7 mouse cellular contexts compared by ENCODE assay signal in the genomic region with DNA sequence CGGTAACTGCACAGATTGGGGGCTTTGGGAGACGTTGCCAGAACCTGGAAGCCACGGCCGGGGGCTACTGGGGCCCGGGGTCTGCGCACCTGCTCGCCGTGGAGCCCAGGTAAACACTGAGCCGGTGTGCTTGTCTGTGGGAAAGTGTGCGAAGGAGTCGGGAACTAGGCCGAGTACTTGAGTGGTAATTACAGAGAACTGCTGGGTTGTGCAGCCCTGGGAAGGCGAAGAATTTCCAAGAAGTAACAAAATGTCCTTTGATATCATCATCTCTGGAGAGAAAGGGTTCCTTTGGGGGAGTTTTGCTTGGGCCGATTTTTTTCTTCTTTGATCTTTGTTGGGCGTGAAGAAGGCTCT. TPM values are rescaled to one million over a fixed set of nuclear protein-coding genes. Genes with fewer than 3 reads are reported as not detected.
DNase-seq lines count a peak whose midpoint lies in the region; ATAC-seq and TF ChIP-seq lines count a peak whose summit lies in the region.

No protein-coding gene starts in this region.

- no peak for TF ChIP-seq CTCF in stomach, postnatal 0 days (IDR thresholded peaks at IDR 0.05; ENCODE audit: low read depth)

- H3K27ac ChIP-seq in forebrain, embryonic 13.5 days, result no peak overlapping the region
- H3K27ac ChIP-seq in liver, embryonic 11.5 days (ENCODE audit: low read depth, low read length), result no peak overlapping the region
- no peak overlapping the region for H3K27ac ChIP-seq in stomach, postnatal 0 days (replicated peaks)

- WGBS in forebrain, embryonic 13.5 days, result 17% methylated on average over 15 of the region's 15 CpGs
- 16% methylated on average over 15 of the region's 15 CpGs for WGBS in liver, embryonic 11.5 days
- WGBS in stomach, postnatal 0 days, result 17% methylated on average over 15 of the region's 15 CpGs

- peaks cover 59% of the 10 kb centered on the region for H3K4me1 ChIP-seq in megakaryocyte, embryonic 14.5 days
- peaks cover 20% of the 10 kb centered on the region for H3K4me1 ChIP-seq in forebrain, embryonic 13.5 days
- H3K4me1 ChIP-seq in liver, embryonic 11.5 days (replicated peaks; ENCODE audit: control insufficient read depth, insufficient read depth, low read length), result peaks cover 7% of the 10 kb centered on the region; the same call in 1 of the 2 replicates
- H3K4me1 ChIP-seq in stomach, postnatal 0 days (replicated peaks; ENCODE audit: control insufficient read depth, insufficient read depth), result no peaks in the 10 kb centered on the region; the same call in 1 of the 2 replicates

- H3K9me3 ChIP-seq in megakaryocyte, embryonic 14.5 days, result no peaks in the 10 kb centered on the region
- H3K9me3 ChIP-seq in forebrain, embryonic 13.5 days (replicated peaks), result no peaks in the 10 kb centered on the region
- no peaks in the 10 kb centered on the region for H3K9me3 ChIP-seq in liver, embryonic 11.5 days (ENCODE audit: control insufficient read depth, low read length)
- no peaks in the 10 kb centered on the region for H3K9me3 ChIP-seq in stomach, postnatal 0 days (ENCODE audit: control insufficient read depth, low read length)

- H3K27me3 ChIP-seq in megakaryocyte, embryonic 14.5 days (replicated peaks), result peaks cover 79% of the 10 kb centered on the region
- H3K27me3 ChIP-seq in forebrain, embryonic 13.5 days, result peaks cover 55% of the 10 kb centered on the region
- peaks cover 58% of the 10 kb centered on the region for H3K27me3 ChIP-seq in liver, embryonic 11.5 days (replicated peaks; ENCODE audit: control insufficient read depth, insufficient read depth, low read length)
- H3K27me3 ChIP-seq in stomach, postnatal 0 days (ENCODE audit: control insufficient read depth, insufficient read depth, low read length), result peaks cover 2% of the 10 kb centered on the region; the same call in 1 of the 2 replicates

- peak overlapping the region; percentile 57; the same call in 1 of the 2 replicates for H3K9ac ChIP-seq in forebrain, embryonic 13.5 days
- peak overlapping the region; percentile 34; the same call in 1 of the 2 replicates for H3K9ac ChIP-seq in liver, embryonic 11.5 days (ENCODE audit: low read depth, low read length)
- H3K9ac ChIP-seq in stomach, postnatal 0 days (ENCODE audit: low read length), result peak overlapping the region; percentile 68

- peak overlapping the region; percentile 95 for H3K4me3 ChIP-seq in megakaryocyte, embryonic 14.5 days (replicated peaks)
- peak overlapping the region; percentile 45 for H3K4me3 ChIP-seq in forebrain, embryonic 13.5 days
- peak overlapping the region; percentile 46 for H3K4me3 ChIP-seq in liver, embryonic 11.5 days (ENCODE audit: low read depth, low read length)
- H3K4me3 ChIP-seq in stomach, postnatal 0 days (ENCODE audit: low read depth, low read length), result peak overlapping the region; percentile 52

- H3K4me2 ChIP-seq in forebrain, embryonic 13.5 days, result peak overlapping the region; percentile 81
- peak overlapping the region; percentile 81 for H3K4me2 ChIP-seq in liver, embryonic 11.5 days
- H3K4me2 ChIP-seq in stomach, postnatal 0 days (replicated peaks; ENCODE audit: low read depth), result peak overlapping the region; percentile 95

- no peak for TF ChIP-seq EP300 in stomach, postnatal 0 days (optimal IDR thresholded peaks at IDR 0.05)

- no peak for DNase-seq in liver, embryonic 11.5 days (ENCODE audit: low spot score)
- no peak for DNase-seq in stomach, postnatal 0 days (ENCODE audit: low spot score)
- no peak for DNase-seq in embryo, embryonic 10.5 days (ENCODE audit: low spot score)
- DNase-seq in cerebellum, adult 11 months, result no peak

- ATAC-seq in megakaryocyte, adult 5-6 weeks (ENCODE audit: poor library complexity, severe bottlenecking), result no peak
- ATAC-seq in forebrain, embryonic 13.5 days, result no peak
- ATAC-seq in liver, embryonic 11.5 days (replicated peaks; ENCODE audit: low FRiP score), result no peak
- 0 out of 2 replicates have a peak, but pooled peaks have one; percentile 15 for ATAC-seq in stomach, postnatal 0 days (ENCODE audit: low FRiP score, low TSS enrichment)

- peaks cover 32% of the 10 kb centered on the region for H3K36me3 ChIP-seq in megakaryocyte, embryonic 14.5 days (replicated peaks; ENCODE audit: low read length)
- H3K36me3 ChIP-seq in forebrain, embryonic 13.5 days (ENCODE audit: poor library complexity, severe bottlenecking), result no peaks in the 10 kb centered on the region
- H3K36me3 ChIP-seq in liver, embryonic 11.5 days (ENCODE audit: control insufficient read depth, insufficient read depth, low read length), result no peaks in the 10 kb centered on the region
- no peaks in the 10 kb centered on the region for H3K36me3 ChIP-seq in stomach, postnatal 0 days (ENCODE audit: control insufficient read depth, insufficient read depth, low read length)

RNA-seq across cellular contexts. Expression of a gene that starts 38.0 kb away (rescaled TPM):
- polyA plus RNA-seq in megakaryocyte, embryonic 14.5 days (2012; ENCODE audit: insufficient read depth, low replicate concordance), result 1.1 and 1.9 TPM in 2 replicates
- 1.0 and 1.9 TPM in 2 replicates for total RNA-seq in megakaryocyte, adult 5-6 weeks (2015)
- 1.6 and 2.6 TPM in 2 replicates for total RNA-seq in megakaryocyte, adult 5-6 weeks (2017)
- 0.08 and 0.19 TPM in 2 replicates for polyA plus RNA-seq in forebrain, embryonic 13.5 days (2015; fragmentation: Nextera tagmentation; extraction: Ambion mirVana)
- 0.29 and 0.31 TPM in 2 replicates for polyA plus RNA-seq in liver, embryonic 11.5 days (2014; fragmentation: Nextera tagmentation; extraction: Ambion mirVana)
- 0.55 and 0.75 TPM in 2 replicates for polyA plus RNA-seq in stomach, postnatal 0 days (2015; fragmentation: Nextera tagmentation; extraction: Ambion mirVana)

RNA-seq across cellular contexts. Expression of a gene that starts 40.3 kb away (rescaled TPM):
- polyA plus RNA-seq in megakaryocyte, embryonic 14.5 days (2012; ENCODE audit: insufficient read depth, low replicate concordance), result 4.4 and 6.8 TPM in 2 replicates
- total RNA-seq in megakaryocyte, adult 5-6 weeks (2015), result 14.4 and 16.1 TPM in 2 replicates
- total RNA-seq in megakaryocyte, adult 5-6 weeks (2017), result 26.1 and 32.7 TPM in 2 replicates
- 0.98 and 1.4 TPM in 2 replicates for polyA plus RNA-seq in forebrain, embryonic 13.5 days (2015; fragmentation: Nextera tagmentation; extraction: Ambion mirVana)
- polyA plus RNA-seq in liver, embryonic 11.5 days (2014; fragmentation: Nextera tagmentation; extraction: Ambion mirVana), result 9.4 and 9.8 TPM in 2 replicates
- polyA plus RNA-seq in stomach, postnatal 0 days (2015; fragmentation: Nextera tagmentation; extraction: Ambion mirVana), result 11.8 and 12.3 TPM in 2 replicates

Comparison
In these comparisons a context has a peak if more than half of its experiments do, and no peak if none do; other contexts are left out.
1. H3K4me3 ChIP-seq: peak in every context shown above with its lines; median percentile 95 in megakaryocyte, embryonic 14.5 days; 52 in stomach, postnatal 0 days; 46 in liver, embryonic 11.5 days; 45 in forebrain, embryonic 13.5 days.